Mouse (Mus musculus): ENCODE data around the gene Dctpp1. TPM values are rescaled to one million over a fixed set of nuclear protein-coding genes. Genes with fewer than 3 reads are reported as not detected.

The Dctpp1 gene
- 56.0 and 63.0 TPM in 2 replicates for polyA plus RNA-seq (2012; rRNA removed)

DNA sequence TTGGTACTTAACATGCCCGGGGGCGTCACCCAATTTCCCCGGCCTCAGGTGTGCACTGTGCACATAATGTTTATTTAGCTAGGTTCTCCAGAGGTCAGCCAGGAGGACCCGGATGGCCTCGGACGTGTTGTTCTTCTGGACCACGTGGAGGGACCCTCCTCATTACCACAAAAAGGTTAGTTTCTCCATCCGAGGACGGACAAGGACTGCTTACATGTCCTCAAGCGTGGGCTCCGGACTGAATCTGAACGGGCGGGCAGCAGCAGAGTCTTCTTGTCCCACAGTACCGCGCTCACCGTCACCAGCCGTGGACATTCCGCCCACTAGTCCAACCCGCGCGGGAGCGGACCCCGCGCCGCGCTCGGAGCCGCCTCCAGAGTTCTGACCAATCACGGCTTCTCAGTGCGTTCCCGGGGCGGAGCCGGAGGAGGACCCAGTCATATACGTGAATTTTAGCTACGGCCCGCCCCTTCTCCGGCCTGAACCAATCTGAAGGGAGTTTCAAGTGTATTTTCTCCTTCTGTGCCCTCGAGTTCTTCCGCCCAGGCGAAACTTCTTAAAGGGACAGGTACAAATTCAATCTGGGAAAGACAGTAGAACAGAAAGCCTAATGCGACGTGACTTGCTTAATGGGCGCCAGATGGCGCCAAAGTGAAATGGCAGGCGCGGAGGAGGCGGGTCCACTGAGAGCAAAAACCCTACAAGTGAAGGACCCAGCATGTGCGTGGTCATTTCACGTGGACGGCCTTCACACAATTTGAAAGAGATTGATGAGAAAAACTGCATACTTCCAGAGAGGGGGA, at the start of gene Dctpp1:
Dctpp1 (minus strand) TSS at position 401 of the 803 bp plus-strand sequence.

DNA sequence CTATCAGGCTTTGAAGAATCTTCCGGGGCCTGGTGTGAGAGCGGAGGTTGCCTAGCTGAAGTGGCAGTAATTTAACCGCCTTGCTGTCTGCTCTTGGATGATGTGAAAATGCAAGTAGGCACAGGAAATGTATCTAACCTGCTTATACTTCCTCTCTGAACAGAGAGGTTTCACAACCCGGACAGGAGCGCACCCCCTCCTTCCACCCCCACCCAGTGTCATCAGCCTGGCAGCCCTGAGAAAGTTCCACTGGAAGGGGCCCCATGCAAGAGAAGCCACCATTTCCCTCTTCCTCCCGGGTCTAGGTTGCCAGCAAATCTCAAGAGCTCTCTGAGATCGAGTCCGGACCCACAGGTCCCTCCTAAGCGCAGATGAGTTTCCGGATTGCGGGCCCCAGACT, 35.6 kb upstream of the Dctpp1 start, which contains the start of gene Itgal:
Itgal (plus strand) TSS at position 163 of the 400 bp plus-strand sequence.

DNA sequence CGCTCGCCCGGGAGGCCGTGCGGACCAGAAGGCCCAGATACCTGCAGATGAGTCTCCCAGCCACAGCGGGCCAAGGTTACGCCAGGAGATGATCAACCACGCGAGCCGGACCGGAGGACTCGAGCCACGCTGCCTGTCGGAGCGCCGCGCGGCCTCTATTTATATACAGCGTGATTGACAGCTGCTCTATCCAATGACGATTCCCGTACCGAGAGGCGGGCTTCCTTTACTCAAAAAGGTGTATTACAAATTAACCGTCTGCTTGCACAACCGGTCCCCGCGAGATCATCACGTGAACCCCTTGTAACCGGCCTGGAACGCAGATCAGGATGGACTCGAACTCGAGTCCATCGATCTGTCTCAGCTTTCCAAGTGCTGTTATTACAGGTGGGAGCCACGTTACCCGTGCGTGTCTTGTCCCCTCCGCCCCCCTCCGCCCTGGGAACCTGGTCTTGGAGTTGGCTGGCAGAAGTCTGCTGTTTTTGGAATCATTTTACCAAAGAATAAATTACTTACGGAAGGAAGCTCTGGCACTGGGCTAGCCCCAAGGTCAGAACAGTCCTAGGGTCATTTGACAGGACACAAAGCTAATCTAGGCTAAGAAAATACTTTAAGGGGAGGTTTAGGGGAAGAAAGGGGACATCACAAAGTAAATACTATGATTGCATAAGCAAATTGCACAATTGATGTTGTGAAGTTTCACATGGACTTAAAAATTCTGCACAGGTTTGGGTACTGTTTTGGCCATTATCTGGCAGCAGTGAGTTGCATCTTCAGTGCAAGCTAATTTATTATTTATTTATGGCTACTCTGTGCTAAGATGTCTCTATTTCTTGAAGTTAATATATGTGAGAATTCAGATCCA, 13.6 kb upstream of the Dctpp1 start, which contains the start of gene Sephs2:
Sephs2 (minus strand) TSS at position 131 of the 865 bp plus-strand sequence.

DNA sequence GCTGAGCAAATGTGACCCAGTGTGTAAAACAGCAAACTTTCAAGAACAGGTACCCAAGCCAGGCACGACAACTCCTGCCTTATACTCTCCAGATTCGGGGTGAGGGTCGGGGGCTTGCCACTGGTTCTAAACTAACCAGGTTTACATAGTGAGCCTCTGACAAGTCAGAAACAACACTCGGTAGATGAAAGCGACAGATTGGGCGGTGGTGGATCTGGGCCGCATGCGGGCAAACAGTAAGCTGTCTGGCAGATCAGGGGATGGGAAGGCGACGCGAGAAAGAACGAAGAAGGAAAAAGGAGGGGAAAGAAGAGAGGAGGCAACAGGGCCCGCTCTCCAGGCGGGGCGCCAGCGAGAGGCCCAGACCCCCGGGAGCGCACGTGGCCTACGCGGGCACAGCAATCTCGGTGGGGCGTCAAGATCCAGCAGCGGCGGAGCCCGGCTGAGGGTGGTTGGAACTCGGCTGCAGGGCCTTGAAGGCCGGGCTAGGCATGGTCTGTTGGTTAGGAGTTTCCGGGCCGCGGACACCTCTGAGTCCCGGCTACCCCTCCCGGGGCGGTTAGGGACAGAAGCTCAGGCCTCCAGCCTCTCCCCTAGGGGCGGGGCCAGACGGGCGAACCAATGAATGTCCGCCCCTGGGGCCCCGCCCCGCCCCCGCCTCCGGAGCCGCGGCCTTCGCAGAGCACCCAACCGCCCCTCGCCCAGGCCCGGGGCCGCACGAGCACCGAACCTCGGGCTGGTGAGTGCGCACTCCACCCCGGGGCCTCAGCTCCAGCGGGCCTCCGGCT, 16.4 kb downstream of the Dctpp1 start, which contains the start of gene Zfp771:
Zfp771 (plus strand) TSS at position 405 of the 788 bp plus-strand sequence.

DNA sequence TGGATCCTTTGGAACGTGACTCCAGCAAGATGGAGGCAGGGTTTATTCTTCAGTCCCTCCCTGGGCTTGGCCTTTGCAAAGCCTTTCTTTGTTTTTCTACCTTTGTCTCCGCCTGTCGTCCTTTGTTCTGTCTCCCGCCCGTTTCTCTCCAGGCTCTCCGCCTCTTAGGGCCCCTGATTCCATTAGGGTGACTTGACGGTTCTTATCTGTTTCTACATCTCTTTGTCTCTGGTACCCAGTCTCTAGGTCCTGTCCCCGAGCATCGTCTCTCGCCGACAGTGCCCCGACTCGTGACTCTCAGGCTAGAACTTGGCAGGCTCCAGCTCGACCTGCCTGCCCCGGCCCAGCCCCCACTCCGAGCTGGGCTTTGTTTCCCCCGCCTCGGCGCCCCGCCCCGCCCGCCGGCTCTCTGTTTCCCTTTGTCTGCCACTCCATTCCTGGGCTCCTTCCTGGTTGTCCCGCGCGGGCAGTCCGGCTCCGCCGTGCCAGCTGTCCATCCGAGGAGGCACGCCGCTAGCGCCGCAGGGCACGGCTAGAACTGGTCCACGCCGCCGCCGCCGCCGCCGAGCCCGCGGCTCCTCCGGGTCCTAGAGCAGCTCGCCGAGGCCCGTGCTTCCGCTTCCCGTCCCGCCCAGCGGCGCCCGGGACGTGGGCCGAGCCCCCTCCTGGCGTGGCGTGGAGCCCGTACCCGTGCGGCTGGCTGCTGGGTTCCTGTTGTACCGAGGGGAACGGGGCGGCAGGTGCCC, 27.7 kb downstream of the Dctpp1 start, which contains the start of the genes Zfp553 and Sept1:
Zfp553 (plus strand) TSS at position 440 of the 746 bp plus-strand sequence.
Sept1 (minus strand) TSS at position 509 of the 746 bp plus-strand sequence.

DNA sequence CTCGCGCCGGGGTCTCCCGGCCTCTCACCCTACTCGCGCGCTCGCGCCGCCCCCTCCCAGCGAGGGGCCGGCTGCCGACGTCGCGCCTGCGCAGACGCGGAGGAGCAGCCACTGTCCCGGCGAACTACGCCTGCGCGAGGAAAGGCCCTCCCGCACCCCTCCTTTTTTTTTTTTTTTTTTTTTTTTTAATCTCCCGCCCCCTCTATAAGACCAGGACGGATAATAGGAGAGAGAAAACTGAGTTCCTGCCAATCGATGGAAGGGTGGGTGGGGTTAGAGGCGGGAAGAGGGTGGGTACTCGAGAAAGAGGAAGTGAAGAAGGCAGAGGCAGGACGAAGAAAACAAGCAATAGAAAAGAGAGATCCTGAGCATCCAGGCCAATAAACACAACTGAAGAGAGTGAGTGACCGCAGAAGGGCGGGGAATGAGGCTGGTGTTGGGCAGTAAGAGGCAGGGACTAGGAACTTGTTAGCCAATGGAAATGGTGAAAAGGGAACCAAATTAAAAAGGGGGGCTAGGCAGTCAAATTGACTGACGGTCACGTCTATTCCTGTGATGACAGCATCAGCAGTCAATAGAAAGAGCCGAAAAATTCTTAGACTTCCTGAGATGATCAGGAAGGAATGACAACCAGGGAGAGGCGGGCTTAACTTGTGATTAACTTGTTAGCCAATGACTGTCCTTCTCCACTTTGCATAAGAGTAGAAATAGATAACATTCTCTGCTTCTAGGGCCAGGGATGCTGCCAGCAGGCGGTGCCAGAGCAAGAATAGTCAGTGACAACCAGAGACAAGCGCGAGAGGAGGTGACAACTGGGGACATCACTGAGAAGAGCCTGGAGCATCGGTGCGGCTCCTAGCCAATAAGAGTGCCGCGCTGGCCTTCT, 51.7 kb downstream of the Dctpp1 start, which contains the start of gene Mylpf:
Mylpf (plus strand) TSS at position 338 of the 886 bp plus-strand sequence.

DNA sequence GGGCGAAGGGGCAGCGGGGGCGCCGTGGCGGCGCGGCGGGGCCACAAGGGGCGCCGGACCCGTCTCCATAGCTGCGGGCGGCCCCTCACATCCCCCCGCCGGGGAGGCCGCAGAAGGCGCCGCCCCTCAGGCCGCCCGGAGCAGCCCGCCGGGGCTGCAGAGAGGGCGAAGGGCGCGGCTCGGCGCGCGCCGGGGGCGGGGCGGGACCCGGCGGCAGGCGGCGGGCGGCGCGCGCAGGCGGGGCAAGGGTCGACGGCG, 52.3 kb downstream of the Dctpp1 start, which contains the start of gene Tbc1d10b:
Tbc1d10b (minus strand) TSS at position 174 of the 258 bp plus-strand sequence.

Other genes with a start within 250 kb of the Dctpp1 start
- gene Mvp, start 246.1 kb downstream of the Dctpp1 start, polyA plus RNA-seq (2012; rRNA removed): 4.0 and 4.7 TPM in 2 replicates
- gene Pagr1b, start 244.2 kb downstream of the Dctpp1 start, polyA plus RNA-seq (2012; rRNA removed): 0.08 TPM in 1 of 2 replicates, not detected in the other
- gene Pagr1a, start 243.4 kb downstream of the Dctpp1 start, polyA plus RNA-seq (2012; rRNA removed): 10.6 and 17.2 TPM in 2 replicates
- gene Gm42742, start 239.6 kb downstream of the Dctpp1 start, polyA plus RNA-seq (2012; rRNA removed): 12.4 and 21.2 TPM in 2 replicates
- 0.12 and 0.26 TPM in 2 replicates for gene Prrt2, start 239.5 kb downstream of the Dctpp1 start, polyA plus RNA-seq (2012; rRNA removed)
- 84.8 and 98.3 TPM in 2 replicates for gene Maz, start 233.7 kb downstream of the Dctpp1 start, polyA plus RNA-seq (2012; rRNA removed)
- gene Kif22, start 218.2 kb downstream of the Dctpp1 start, polyA plus RNA-seq (2012; rRNA removed): 58.9 and 63.9 TPM in 2 replicates
- 0.08 TPM in 1 of 2 replicates, not detected in the other for gene Zg16, start 173.4 kb downstream of the Dctpp1 start, polyA plus RNA-seq (2012; rRNA removed)
- 4.3 and 5.9 TPM in 2 replicates for gene AI467606, start 169.3 kb downstream of the Dctpp1 start, polyA plus RNA-seq (2012; rRNA removed)
- gene Qprt, start 138.5 kb downstream of the Dctpp1 start, polyA plus RNA-seq (2012; rRNA removed): 32.4 and 37.2 TPM in 2 replicates
- gene Spn, start 122.9 kb downstream of the Dctpp1 start, polyA plus RNA-seq (2012; rRNA removed): 9.5 and 11.2 TPM in 2 replicates
- 31.0 and 35.9 TPM in 2 replicates for gene Cd2bp2, start 64.7 kb downstream of the Dctpp1 start, polyA plus RNA-seq (2012; rRNA removed)
- 13.4 and 15.2 TPM in 2 replicates for gene Tbc1d10b, start 52.2 kb downstream of the Dctpp1 start, polyA plus RNA-seq (2012; rRNA removed)
- 16.2 and 46.6 TPM in 2 replicates for gene Mylpf, start 51.8 kb downstream of the Dctpp1 start, polyA plus RNA-seq (2012; rRNA removed)
- 3.4 and 3.5 TPM in 2 replicates for gene Zfp553, start 27.6 kb downstream of the Dctpp1 start, polyA plus RNA-seq (2012; rRNA removed)
- gene Sept1, start 27.6 kb downstream of the Dctpp1 start, polyA plus RNA-seq (2012; rRNA removed): 15.1 and 15.2 TPM in 2 replicates
- gene Zfp771, start 16.4 kb downstream of the Dctpp1 start, polyA plus RNA-seq (2012; rRNA removed): 19.1 and 19.2 TPM in 2 replicates
- gene Sephs2, start 13.3 kb upstream of the Dctpp1 start, polyA plus RNA-seq (2012; rRNA removed): 42.7 and 50.6 TPM in 2 replicates
- gene Itgal, start 35.6 kb upstream of the Dctpp1 start, polyA plus RNA-seq (2012; rRNA removed): 5.5 and 7.7 TPM in 2 replicates
- gene Zfp768, start 84.9 kb upstream of the Dctpp1 start, polyA plus RNA-seq (2012; rRNA removed): 3.8 and 4.1 TPM in 2 replicates
- 1.4 and 1.5 TPM in 2 replicates for gene Zfp747, start 115.3 kb upstream of the Dctpp1 start, polyA plus RNA-seq (2012; rRNA removed)
- 0.59 and 0.69 TPM in 2 replicates for gene 9130019O22Rik, start 126.5 kb upstream of the Dctpp1 start, polyA plus RNA-seq (2012; rRNA removed)
- 1.1 and 1.3 TPM in 2 replicates for gene E430018J23Rik, start 132.9 kb upstream of the Dctpp1 start, polyA plus RNA-seq (2012; rRNA removed)
- 1.1 and 1.2 TPM in 2 replicates for gene Zfp764, start 146.1 kb upstream of the Dctpp1 start, polyA plus RNA-seq (2012; rRNA removed)
- 5.8 and 6.8 TPM in 2 replicates for gene Zfp688, start 161.4 kb upstream of the Dctpp1 start, polyA plus RNA-seq (2012; rRNA removed)
- 1.4 and 1.7 TPM in 2 replicates for gene Zfp689, start 188.4 kb upstream of the Dctpp1 start, polyA plus RNA-seq (2012; rRNA removed)
- gene Prr14, start 198.9 kb upstream of the Dctpp1 start, polyA plus RNA-seq (2012; rRNA removed): 20.4 and 21.6 TPM in 2 replicates
- gene Fbrs, start 218.5 kb upstream of the Dctpp1 start, polyA plus RNA-seq (2012; rRNA removed): 4.4 and 9.0 TPM in 2 replicates

All from liver, embryonic 14 days (tissue).